Mouse (Mus musculus) olfactory bulb, adult 2 months (tissue): ENCODE data around the gene Olfr419.

ENCODE experiments used
- CTCF ChIP-seq: fragments of 200-500 bp; IDR thresholded peaks from 2 replicates; pipeline ENCODE4 v1.5.1; 2012; ENCODE audit warnings: low read depth, mild to moderate bottlenecking, low read length, moderate library complexity; ENCODE audit not compliant: insufficient read depth
- POLR2A ChIP-seq: fragments of 200-500 bp; IDR thresholded peaks from 2 replicates; pipeline ENCODE4 v1.6.1; 2012; ENCODE audit warnings: mild to moderate bottlenecking, low read depth, low read length, moderate library complexity; ENCODE audit not compliant: insufficient read depth

- TF ChIP-seq POLR2A: no peak
- no peak for TF ChIP-seq CTCF
Measured at GRCm38 (mm10) chr1:174239916-174240315, 11.9 kb downstream of the Olfr419 start.
